Mouse (Mus musculus) liver, embryonic 16.5 days (tissue): Measurements from ENCODE around the gene Doc2g. TPM values are rescaled to one million over a fixed set of nuclear protein-coding genes. Genes with fewer than 3 reads are reported as not detected.

Experiments used
- ATAC-seq: fragments of 200-750 bp; cut with Nextera tagmentation; 2 replicates; pipeline ENCODE4 v1.8.0; 2017; ENCODE audit warnings: low read depth, mild to moderate bottlenecking, moderate number of reproducible peaks, moderate library complexity
- H3K27ac ChIP-seq: fragments of 300-500 bp; sonication (generic); 2 replicates; pipeline ENCODE4 v1.5.1; 2014; ENCODE audit warnings: mild to moderate bottlenecking, low read length
- H3K27me3 ChIP-seq: fragments of 300-500 bp; sonication (generic); 2 replicates; pipeline ENCODE4 v1.6.1; 2014; ENCODE audit warnings: low read depth, low read length, mixed read lengths; ENCODE audit not compliant: control insufficient read depth, insufficient read depth
- H3K36me3 ChIP-seq: fragments of 300-500 bp; sonication (generic); 2 replicates; pipeline ENCODE4 v1.6.1; 2014; ENCODE audit warnings: mild to moderate bottlenecking; ENCODE audit not compliant: control insufficient read depth, insufficient read depth
- H3K4me1 ChIP-seq: fragments of 300-500 bp; sonication (generic); 2 replicates; pipeline ENCODE4 v1.6.1; 2014; ENCODE audit warnings: low read depth, low read length, mixed read lengths; ENCODE audit not compliant: control insufficient read depth
- H3K4me2 ChIP-seq: fragments of 300-500 bp; sonication (generic); 2 replicates; pipeline ENCODE4 v1.6.1; 2014; ENCODE audit warnings: low read depth, low read length, mixed read lengths
- H3K4me3 ChIP-seq: fragments of 300-500 bp; sonication (generic); 2 replicates; pipeline ENCODE4 v1.5.1; 2014; ENCODE audit warnings: low read depth, mild to moderate bottlenecking, low read length
- H3K9ac ChIP-seq: fragments of 300-500 bp; sonication (generic); 2 replicates; pipeline ENCODE4 v1.6.1; 2014; ENCODE audit warnings: low read depth, low read length
- H3K9me3 ChIP-seq: fragments of 300-500 bp; sonication (generic); replicated peaks from 2 replicates; pipeline ENCODE4 v1.6.1; 2016; ENCODE audit warnings: low read length; ENCODE audit not compliant: control insufficient read depth
- WGBS: fragments of 180-500 bp; shearing (Covaris S2); extraction: QIAGEN DNeasy Blood & Tissue Kit; methylation state at CpG from one replicate; pipeline ENCODE4 v1.1.7; 2014; ENCODE audit not compliant: insufficient replicate concordance; 5-methylcytosine and 5-hydroxymethylcytosine counted together
- polyA plus RNA-seq: library from polyadenylated mRNA; unstranded; fragments of >200 nt; fragmentation: Nextera tagmentation; extraction: Ambion mirVana; gene quantifications from 2 replicates; pipeline ENCODE4 v1.2.1, GENCODE M21; 2015

Doc2g gene
- polyA plus RNA-seq, 1 experiment from 2014 or later: 0.42 TPM

DNA sequence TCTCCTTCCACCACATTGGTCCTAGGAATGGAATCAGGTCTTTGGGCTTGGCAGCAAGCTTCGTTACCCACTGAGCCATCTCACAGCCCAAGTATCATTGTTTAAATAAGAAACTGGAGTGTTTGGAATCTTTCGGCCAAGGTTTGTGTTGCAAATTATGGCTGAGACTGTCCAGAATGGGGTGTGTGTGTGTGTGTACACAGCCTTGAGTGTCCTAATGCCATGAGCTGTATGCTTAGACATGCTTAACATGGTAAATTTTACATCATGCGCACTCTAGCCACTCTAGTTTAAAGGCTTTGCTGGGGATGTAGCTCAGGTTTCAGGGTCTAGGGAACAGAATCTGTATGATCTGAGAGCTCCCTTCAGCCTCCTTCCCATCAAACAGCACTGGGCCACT, 7.6 kb upstream of the Doc2g start:
- H3K36me3 ChIP-seq: no peaks in the 10 kb centered on the region
- no peak overlapping the region for H3K27ac ChIP-seq
- no peak overlapping the region for H3K4me3 ChIP-seq
- peaks cover 7% of the 10 kb centered on the region for H3K4me1 ChIP-seq
- WGBS: 76% methylated on average over 3 of the region's 3 CpGs
- no peak overlapping the region for H3K9ac ChIP-seq
- no peaks in the 10 kb centered on the region for H3K9me3 ChIP-seq
- H3K27me3 ChIP-seq: no peaks in the 10 kb centered on the region
- H3K4me2 ChIP-seq: no peak overlapping the region
- ATAC-seq: no peak

GRCm38 (mm10) chr19:3996106-3996505, 7.0 kb upstream of the Doc2g start:
- ATAC-seq: no peak
- H3K4me2 ChIP-seq: no peak overlapping the region
- no peaks in the 10 kb centered on the region for H3K27me3 ChIP-seq
- no peaks in the 10 kb centered on the region for H3K36me3 ChIP-seq
- WGBS: 52% methylated on average over 7 of the region's 7 CpGs
- peaks cover 12% of the 10 kb centered on the region for H3K4me1 ChIP-seq
- H3K27ac ChIP-seq: no peak overlapping the region
- no peak overlapping the region for H3K4me3 ChIP-seq
- no peak overlapping the region for H3K9ac ChIP-seq
- no peaks in the 10 kb centered on the region for H3K9me3 ChIP-seq

- H3K27ac ChIP-seq: no peak overlapping the region
- 65% methylated on average over 8 of the region's 8 CpGs for WGBS
- no peak overlapping the region for H3K9ac ChIP-seq
- no peak for ATAC-seq
- no peaks in the 10 kb centered on the region for H3K27me3 ChIP-seq
- H3K36me3 ChIP-seq: no peaks in the 10 kb centered on the region
- H3K4me3 ChIP-seq: no peak overlapping the region
- H3K9me3 ChIP-seq: no peaks in the 10 kb centered on the region
- no peak overlapping the region for H3K4me2 ChIP-seq
- peaks cover 17% of the 10 kb centered on the region for H3K4me1 ChIP-seq
Measured at GRCm38 (mm10) chr19:3996747-3997146, 6.4 kb upstream of the Doc2g start.

GRCm38 (mm10) chr19:3997231-3997630, 5.9 kb upstream of the Doc2g start:
- Histone ChIP-seq H3K9ac (no peak overlapping the region), H3K4me1 (peaks cover 17% of the 10 kb centered on the region), H3K27me3 (no peaks in the 10 kb centered on the region), H3K4me2 (no peak overlapping the region), H3K9me3 (no peaks in the 10 kb centered on the region), H3K27ac (no peak overlapping the region), H3K4me3 (no peak overlapping the region), H3K36me3 (no peaks in the 10 kb centered on the region)
- ATAC-seq: no peak
- WGBS: 56% methylated on average over 8 of the region's 8 CpGs

- Histone ChIP-seq H3K27me3 (no peaks in the 10 kb centered on the region), H3K4me2 (no peak overlapping the region), H3K4me1 (peaks cover 17% of the 10 kb centered on the region), H3K27ac (no peak overlapping the region), H3K9ac (no peak overlapping the region), H3K9me3 (no peaks in the 10 kb centered on the region), H3K36me3 (no peaks in the 10 kb centered on the region), H3K4me3 (no peak overlapping the region)
- 71% methylated on average over 8 of the region's 8 CpGs for WGBS
- no peak for ATAC-seq
Measured at GRCm38 (mm10) chr19:3998335-3998734, 4.8 kb upstream of the Doc2g start.

DNA sequence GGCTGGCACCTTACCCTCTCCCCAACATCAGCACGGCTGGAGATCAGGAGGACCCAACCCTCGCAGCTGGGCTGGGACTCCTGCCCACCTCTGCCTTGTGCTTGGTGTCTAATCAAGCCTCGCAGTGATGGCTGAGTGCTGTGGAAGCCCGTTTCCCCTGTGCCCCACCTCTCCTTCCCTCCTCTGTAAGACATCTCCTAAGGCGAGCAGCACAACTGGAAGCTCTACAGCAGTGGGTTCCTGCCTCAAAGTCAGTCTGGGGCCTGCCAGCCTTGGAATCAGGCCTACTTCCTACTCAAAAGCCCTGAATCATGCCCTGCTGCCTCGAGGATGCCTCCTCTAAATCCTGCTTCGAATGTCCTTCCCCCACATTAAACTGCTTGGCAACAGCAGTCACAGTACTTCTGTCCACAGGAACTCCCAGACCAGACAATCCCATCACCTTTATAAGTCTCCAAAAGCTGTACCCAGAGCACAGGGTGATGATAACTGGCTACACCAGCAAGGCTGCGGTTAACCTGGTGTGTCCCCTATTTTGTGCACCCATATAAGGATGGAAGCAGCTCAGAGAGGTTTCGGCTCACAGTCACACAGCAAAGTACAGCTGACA, 3.9 kb upstream of the Doc2g start:
- Histone ChIP-seq H3K4me2 (peak overlapping the region; percentile 98), H3K27me3 (no peaks in the 10 kb centered on the region), H3K27ac (0 out of 2 replicates have a peak overlapping the region, but pooled peaks have one; percentile 21), H3K4me1 (peaks cover 17% of the 10 kb centered on the region), H3K36me3 (no peaks in the 10 kb centered on the region), H3K4me3 (no peak overlapping the region), H3K9ac (no peak overlapping the region), H3K9me3 (no peaks in the 10 kb centered on the region)
- ATAC-seq: no peak
- 62% methylated on average over 9 of the region's 9 CpGs for WGBS

DNA sequence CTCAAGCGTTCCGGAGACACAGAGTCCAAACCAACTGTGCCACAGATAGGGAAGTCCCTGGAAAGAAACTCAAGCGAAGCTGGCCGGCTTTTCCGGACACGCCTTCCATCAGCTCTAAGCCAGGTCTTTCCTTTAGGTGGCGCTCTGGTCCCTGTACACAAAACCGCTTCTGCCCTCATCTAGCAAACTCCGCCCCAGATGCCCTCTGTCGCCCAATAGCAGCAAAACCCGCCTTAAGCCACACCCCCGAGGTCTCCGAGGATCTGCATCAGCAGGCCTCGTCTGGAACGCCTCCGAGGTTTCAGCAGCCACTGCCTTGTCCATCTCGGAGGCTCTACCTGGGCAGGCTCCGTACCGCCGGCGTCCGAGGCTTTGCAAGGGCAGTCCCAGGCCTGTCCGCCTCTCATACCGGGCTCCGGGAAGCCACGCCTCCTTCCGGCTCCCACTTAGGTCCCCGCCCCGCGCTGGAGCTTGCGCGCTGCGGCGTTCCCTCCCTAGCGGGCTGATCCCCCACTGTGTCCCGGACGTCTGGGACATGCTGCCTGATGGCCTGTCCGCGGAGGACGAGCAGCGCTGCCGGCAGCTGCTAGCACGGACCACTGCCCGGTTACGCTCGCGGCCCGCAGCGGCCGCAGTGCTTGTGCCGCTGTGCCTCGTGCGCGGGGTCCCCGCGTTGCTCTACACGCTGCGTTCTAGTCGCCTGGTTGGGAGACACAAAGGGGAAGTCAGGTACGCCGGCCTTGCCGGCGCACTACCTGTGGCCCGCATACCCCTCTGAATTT, 2.8 kb upstream of the Doc2g start, which contains the start of the genes Nudt8 and Gm49405:
Nudt8 (plus strand) TSS at position 462 of the 782 bp plus-strand sequence.
Gm49405 (plus strand) TSS at position 508 of the 782 bp plus-strand sequence.
- Histone ChIP-seq H3K4me3 (peak within 1 kb of the TSS; percentile 88), H3K27ac (peak within 1 kb of the TSS; percentile 98), H3K36me3 (no peaks in the 10 kb centered on the region), H3K27me3 (no peaks in the 10 kb centered on the region), H3K9me3 (no peaks in the 10 kb centered on the region), H3K4me1 (peaks cover 17% of the 10 kb centered on the region), H3K4me2 (peak within 1 kb of the TSS; percentile 98), H3K9ac (peak within 1 kb of the TSS; percentile 89)
- under 1% methylated on average over 64 of the region's 64 CpGs for WGBS
- peak; percentile 88 for ATAC-seq

- Histone ChIP-seq H3K27ac (peak overlapping the region; percentile 98), H3K9me3 (no peaks in the 10 kb centered on the region), H3K9ac (peak overlapping the region; percentile 89), H3K27me3 (no peaks in the 10 kb centered on the region), H3K36me3 (peaks cover 2% of the 10 kb centered on the region; the same call in 1 of the 2 replicates), H3K4me3 (peak overlapping the region; percentile 88), H3K4me2 (peak overlapping the region; percentile 98), H3K4me1 (peaks cover 17% of the 10 kb centered on the region)
- WGBS: 20% methylated on average over 17 of the region's 17 CpGs
- no peak for ATAC-seq
Measured at GRCm38 (mm10) chr19:4000949-4001525, 2.1 kb upstream of the Doc2g start.

- Histone ChIP-seq H3K4me3 (no peak overlapping the region), H3K27me3 (no peaks in the 10 kb centered on the region), H3K36me3 (peaks cover 10% of the 10 kb centered on the region; the same call in 1 of the 2 replicates), H3K9me3 (no peaks in the 10 kb centered on the region), H3K27ac (no peak overlapping the region), H3K4me2 (no peak overlapping the region), H3K9ac (no peak overlapping the region), H3K4me1 (peaks cover 17% of the 10 kb centered on the region)
- ATAC-seq: no peak
- WGBS: 79% methylated on average over 5 of the region's 5 CpGs
Measured at GRCm38 (mm10) chr19:4001752-4002151, 1.4 kb upstream of the Doc2g start.
